Mouse (Mus musculus): ENCODE measurements around the gene Babam1.

- TF ChIP-seq CTCF (IDR thresholded peaks at IDR 0.05; ENCODE audit: low read depth) (no peak), EP300 (IDR thresholded peaks at IDR 0.05; ENCODE audit: low read depth) (no peak)
Observed at GRCm38 (mm10) chr8:71422121-71422520, 25.5 kb downstream of the Babam1 start.
